Mouse (Mus musculus): ENCODE data around the gene Vipas39. TPM values are rescaled to one million over a fixed set of nuclear protein-coding genes. Genes with fewer than 3 reads are reported as not detected.
A peak's percentile ranks its signal among the peaks of the same experiment; 100 is the strongest.

Gene Vipas39
- total and polyA plus RNA-seq, 3 experiments, result 30.2 to 44.4 (median 32.1) TPM

DNA sequence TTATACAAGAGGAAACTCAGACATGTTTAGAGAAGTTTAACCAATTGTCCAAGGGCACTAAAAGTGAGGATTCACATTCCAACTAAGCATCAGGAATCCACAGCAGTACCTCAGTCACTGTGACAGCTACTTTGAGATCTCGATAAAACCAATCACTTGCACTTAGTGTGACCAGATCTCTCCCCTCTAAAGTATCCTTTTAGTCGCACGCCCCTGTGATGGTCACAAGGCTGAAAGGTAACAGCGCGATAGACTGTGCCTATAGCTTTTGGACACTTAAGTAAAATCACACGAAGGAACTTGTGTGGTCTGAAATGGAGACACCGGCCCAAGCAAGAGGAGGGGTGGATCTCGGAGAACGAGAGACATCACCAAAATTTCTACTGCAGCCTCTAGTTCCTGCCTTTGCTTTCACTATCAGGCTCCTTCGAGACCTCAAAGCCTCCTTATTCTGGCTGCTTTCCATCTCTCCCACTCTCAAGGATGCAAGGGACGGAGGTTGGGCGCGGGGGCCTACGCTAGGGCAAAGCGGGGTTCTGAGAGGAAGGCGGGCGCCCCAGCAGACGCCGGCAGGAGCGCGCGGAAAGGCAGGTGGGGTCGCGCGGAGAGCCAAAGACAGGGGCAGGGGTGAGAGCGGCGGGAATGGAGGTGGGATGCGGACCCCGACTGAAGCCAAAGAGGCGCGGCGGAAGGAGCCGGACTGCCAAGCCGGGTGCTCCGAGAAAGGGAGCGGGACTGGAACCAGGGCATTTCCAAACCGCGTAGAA, 66.7 kb downstream of the Vipas39 start, which contains the start of gene Samd15:
Gene Samd15, plus strand, starts transcription at position 518 of the 767 bp plus-strand sequence.
- Histone ChIP-seq H3K27me3 (replicated peaks) (no peaks in the 10 kb centered on the region), H3K9me3 (replicated peaks; ENCODE audit: low read length) (no peaks in the 10 kb centered on the region), H3K27ac (ENCODE audit: insufficient read depth, low read depth) (peak within 1 kb of the TSS; percentile 81), H3K4me1 (ENCODE audit: control insufficient read depth in 1 of 2, insufficient read depth in 2 of 2) (peaks cover 3 to 37% of the 10 kb centered on the region in 2 experiments; a peak in 3 of 4 replicates), H3K79me2 (replicated peaks; ENCODE audit: control insufficient read depth, extremely low read depth, insufficient read depth, poor library complexity, severe bottlenecking) (peaks cover 31% of the 10 kb centered on the region), H3K36me3 (replicated peaks in 1 of 2; ENCODE audit: control insufficient read depth in 1 of 2, insufficient read depth in 1 of 2, low read length in 1 of 2) (peaks cover 0 to 2% of the 10 kb centered on the region in 2 experiments), H3K9ac (ENCODE audit: insufficient read depth, low read depth) (peak within 1 kb of the TSS; percentile 98), H3K4me3 (replicated peaks in 1 of 3; ENCODE audit: low read depth in 2 of 3, low read length in 2 of 3, poor library complexity in 1 of 3) (peak within 1 kb of the TSS; percentile 96 to 99 (median 98)), H3K4me2 (ENCODE audit: insufficient read depth, low read depth, poor library complexity, severe bottlenecking) (peak within 1 kb of the TSS; percentile 90)
- in situ Hi-C loops (cut with MboI; ENCODE audit: low pct_ligation_motif_present, low pct_unique_long_range_greater_than_20kb, low sequenced_read_pairs), result no loop called here
- dilution Hi-C loops (cut with MboI; ENCODE audit: extremely low pct_ligation_motif_present, extremely low pct_unique_long_range_greater_than_20kb, low sequenced_read_pairs), result no loop called here
- DNase-seq (ENCODE audit: extremely low read depth), result no peak
- TF ChIP-seq MEF2A (IDR thresholded peaks at IDR 0.05; ENCODE audit: borderline replicate concordance, low read depth, low read length) (0 out of 2 replicates have a peak, but pooled peaks have one; percentile 6), SIN3A (IDR thresholded peaks at IDR 0.05; ENCODE audit: low read length) (peak; percentile 12; the same call in 1 of the 2 replicates), MAZ (IDR thresholded peaks at IDR 0.05; ENCODE audit: low read depth, low read length) (no peak), TCF12 (IDR thresholded peaks at IDR 0.05; ENCODE audit: low read depth, low read length) (peak; percentile 32; the same call in 1 of the 2 replicates), ZC3H11A (IDR thresholded peaks at IDR 0.05; ENCODE audit: low read depth, low read length) (no peak), NELFE (IDR thresholded peaks at IDR 0.05; ENCODE audit: low read depth, low read length) (peak; percentile 43; the same call in 1 of the 2 replicates), JUN (IDR thresholded peaks at IDR 0.05; ENCODE audit: insufficient read depth, low read depth, low read length) (no peak)

DNA sequence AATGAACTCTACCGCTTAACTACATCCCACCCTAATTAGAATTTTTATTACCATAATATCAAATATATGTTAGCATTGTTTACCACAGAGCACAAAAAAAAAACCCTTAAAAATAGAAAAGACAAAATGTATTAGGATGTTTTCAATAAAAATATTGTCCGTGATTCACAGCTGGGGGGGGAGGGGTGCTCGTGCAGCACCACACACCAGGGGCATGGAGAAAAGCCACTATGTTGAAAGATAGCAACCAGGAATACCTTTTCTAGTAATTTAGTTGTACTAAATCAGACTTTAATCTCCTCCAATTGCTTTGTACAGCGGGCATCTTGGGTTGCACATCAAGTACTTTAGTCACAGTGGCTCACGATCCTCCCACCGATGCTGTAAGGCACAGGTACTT, 67.3 kb downstream of the Vipas39 start:
- Histone ChIP-seq H3K9me3 (replicated peaks; ENCODE audit: low read length) (no peaks in the 10 kb centered on the region), H3K4me2 (ENCODE audit: insufficient read depth, low read depth, poor library complexity, severe bottlenecking) (peak overlapping the region; percentile 82)

More for the DNA sequence above, 67.3 kb downstream of the Vipas39 start:
- H3K27ac ChIP-seq (ENCODE audit: insufficient read depth, low read depth), result peak overlapping the region; percentile 81; the same call in 1 of the 2 replicates
- H3K27me3 ChIP-seq (replicated peaks), result no peaks in the 10 kb centered on the region
- dilution Hi-C loops (cut with MboI; ENCODE audit: extremely low pct_ligation_motif_present, extremely low pct_unique_long_range_greater_than_20kb, low sequenced_read_pairs) (no loop called here), in situ Hi-C loops (cut with MboI; ENCODE audit: low pct_ligation_motif_present, low pct_unique_long_range_greater_than_20kb, low sequenced_read_pairs) (no loop called here)
- DNase-seq (ENCODE audit: extremely low read depth), result no peak
- TF ChIP-seq RAD21 (IDR thresholded peaks at IDR 0.05; ENCODE audit: low read depth, low read length), result no peak
- no peak for TF ChIP-seq TBP (conservative IDR thresholded peaks at IDR 0.05; ENCODE audit: low read depth, low read length)
- no peak for TF ChIP-seq ZC3H11A (IDR thresholded peaks at IDR 0.05; ENCODE audit: low read depth, low read length)
- TF ChIP-seq ZNF384 (IDR thresholded peaks at IDR 0.05; ENCODE audit: low read depth, low read length), result no peak
- no peak for TF ChIP-seq POLR2A (IDR thresholded peaks at IDR 0.05; ENCODE audit: low read depth, low read length)
- peak; percentile 45; the same call in 1 of the 2 replicates for TF ChIP-seq TCF12 (IDR thresholded peaks at IDR 0.05; ENCODE audit: low read depth, low read length)
- TF ChIP-seq HCFC1 (IDR thresholded peaks at IDR 0.05; ENCODE audit: low read depth, low read length), result no peak
- TF ChIP-seq MXI1 (IDR thresholded peaks at IDR 0.05; ENCODE audit: low read depth, low read length), result peak; percentile 63
- no peak for TF ChIP-seq KAT2A (IDR thresholded peaks at IDR 0.05; ENCODE audit: insufficient replicate concordance, low read length)
- peak; percentile 43; the same call in 1 of the 2 replicates for TF ChIP-seq MYC (IDR thresholded peaks at IDR 0.05; ENCODE audit: low read depth, low read length)
- peak; percentile 41; the same call in 1 of the 2 replicates for TF ChIP-seq MAX (IDR thresholded peaks at IDR 0.05; ENCODE audit: low read length)
- TF ChIP-seq NELFE (IDR thresholded peaks at IDR 0.05; ENCODE audit: low read depth, low read length), result 0 out of 2 replicates have a peak, but pooled peaks have one; percentile 27
- no peak for TF ChIP-seq JUN (IDR thresholded peaks at IDR 0.05; ENCODE audit: insufficient read depth, low read depth, low read length)
- TF ChIP-seq SMC3 (IDR thresholded peaks at IDR 0.05; ENCODE audit: low read depth, low read length), result no peak
- TF ChIP-seq ZMIZ1 (IDR thresholded peaks at IDR 0.05; ENCODE audit: low read depth, low read length), result no peak
- TF ChIP-seq JUND (conservative IDR thresholded peaks at IDR 0.05; ENCODE audit: low read depth, low read length), result no peak
- no peak for TF ChIP-seq POLR2AphosphoS2 (IDR thresholded peaks at IDR 0.05; ENCODE audit: low read depth, low read length)
- TF ChIP-seq IRF4 (IDR thresholded peaks at IDR 0.05; ENCODE audit: low read depth, low read length), result no peak
- TF ChIP-seq CHD2 (IDR thresholded peaks at IDR 0.05; ENCODE audit: low read length), result peak; percentile 82
- no peak for TF ChIP-seq ETS1 (conservative IDR thresholded peaks at IDR 0.05; ENCODE audit: low read depth, low read length)
- no peak for TF ChIP-seq CTCF (conservative IDR thresholded peaks at IDR 0.05 in 1 of 2, IDR thresholded peaks at IDR 0.05 in 1 of 2; ENCODE audit: low read depth in 2 of 2, low read length in 2 of 2)
- no peak for TF ChIP-seq RCOR1 (conservative IDR thresholded peaks at IDR 0.05; ENCODE audit: low read depth, low read length)
- TF ChIP-seq BHLHE40 (IDR thresholded peaks at IDR 0.05; ENCODE audit: low read depth, low read length), result peak; percentile 82
- peak; percentile 91 for TF ChIP-seq CHD1 (IDR thresholded peaks at IDR 0.05; ENCODE audit: low read depth, low read length)
- TF ChIP-seq USF2 (conservative IDR thresholded peaks at IDR 0.05; ENCODE audit: low read depth, low read length), result no peak
- no peak for TF ChIP-seq EP300 (IDR thresholded peaks at IDR 0.05; ENCODE audit: low read length)
- TF ChIP-seq MAZ (IDR thresholded peaks at IDR 0.05; ENCODE audit: low read depth, low read length), result 0 out of 2 replicates have a peak, but pooled peaks have one; percentile 38
- TF ChIP-seq MEF2A (IDR thresholded peaks at IDR 0.05; ENCODE audit: borderline replicate concordance, low read depth, low read length), result no peak
- TF ChIP-seq USF1 (IDR thresholded peaks at IDR 0.05; ENCODE audit: low read depth, low read length), result no peak
- peak overlapping the region; percentile 96 to 99 (median 98) for H3K4me3 ChIP-seq (replicated peaks in 1 of 3; ENCODE audit: low read depth in 2 of 3, low read length in 2 of 3, poor library complexity in 1 of 3)
- peaks cover 3 to 37% of the 10 kb centered on the region in 2 experiments; a peak in 3 of 4 replicates for H3K4me1 ChIP-seq (ENCODE audit: control insufficient read depth in 1 of 2, insufficient read depth in 2 of 2)
- peaks cover 0 to 2% of the 10 kb centered on the region in 2 experiments for H3K36me3 ChIP-seq (replicated peaks in 1 of 2; ENCODE audit: control insufficient read depth in 1 of 2, insufficient read depth in 1 of 2, low read length in 1 of 2)
- H3K9ac ChIP-seq (ENCODE audit: insufficient read depth, low read depth), result peak overlapping the region; percentile 98
- peaks cover 34% of the 10 kb centered on the region for H3K79me2 ChIP-seq (replicated peaks; ENCODE audit: control insufficient read depth, extremely low read depth, insufficient read depth, poor library complexity, severe bottlenecking)
